In the genomic region with DNA sequence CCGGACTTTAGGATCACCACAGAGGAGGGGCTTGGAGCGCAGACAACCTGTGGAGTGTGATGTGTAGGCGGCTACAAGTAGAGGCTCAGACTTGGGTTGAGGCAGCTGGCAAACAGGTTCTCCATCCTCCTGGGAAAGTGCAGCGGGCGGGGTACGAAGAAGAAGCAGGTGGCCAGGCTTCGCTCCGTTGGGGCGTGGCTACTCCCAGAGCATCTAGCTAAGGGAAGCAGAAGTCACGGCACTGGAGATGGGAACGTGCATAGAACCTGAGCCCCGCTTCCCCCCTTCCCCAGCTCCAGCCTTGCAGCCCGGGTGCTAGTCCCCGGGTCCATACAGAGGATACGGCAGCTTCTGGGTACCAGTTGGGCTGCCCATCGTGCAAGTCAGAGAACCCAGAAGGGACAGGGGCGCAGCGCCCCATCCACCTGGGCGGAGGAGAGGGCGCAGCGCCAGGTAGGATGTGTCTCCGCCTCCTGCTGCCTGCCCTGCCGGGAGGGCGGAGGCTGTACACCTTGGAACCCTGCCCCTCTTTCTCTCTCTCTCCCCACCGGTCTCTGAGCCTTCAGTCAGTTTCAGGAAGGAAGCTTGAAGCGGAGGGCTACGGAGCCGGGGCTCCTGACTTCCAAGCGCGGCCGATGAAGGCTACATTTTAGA, we compare ENCODE assay signal across 9 mouse cellular contexts. TPM values are rescaled to one million over a fixed set of nuclear protein-coding genes. Genes with fewer than 3 reads are reported as not detected.
DNase-seq lines count a peak whose midpoint lies in the region; ATAC-seq and TF ChIP-seq lines count a peak whose summit lies in the region.
"Had no signal": no experiment of that assay in that cellular context is flagged by ENCODE, and none has a peak within 500 bp of the region (broad histone marks: within the 10 kb centered on the region; RNA-seq: fewer than 3 reads in every experiment).

A gene (plus strand): TSS at position 248 of the 654 bp plus-strand sequence.

- H3K9ac ChIP-seq in kidney, embryonic 14.5 days (ENCODE audit: low read depth, low read length), result peak within 1 kb of the TSS; percentile 31; the same call in 1 of the 2 replicates
- H3K9ac ChIP-seq in forebrain, postnatal 0 days, result no peak within 1 kb of the TSS
- peak within 1 kb of the TSS; percentile 21; the same call in 1 of the 2 replicates for H3K9ac ChIP-seq in limb, embryonic 15.5 days

- peaks cover 31% of the 10 kb centered on the region for H3K27me3 ChIP-seq in kidney, embryonic 14.5 days (ENCODE audit: control insufficient read depth, insufficient read depth, low read length)
- peaks cover 22% of the 10 kb centered on the region; the same call in 1 of the 2 replicates for H3K27me3 ChIP-seq in forebrain, postnatal 0 days (ENCODE audit: insufficient read depth, low read length)
- peaks cover 32% of the 10 kb centered on the region for H3K27me3 ChIP-seq in limb, embryonic 15.5 days

- no peaks in the 10 kb centered on the region for H3K36me3 ChIP-seq in kidney, embryonic 14.5 days (ENCODE audit: control insufficient read depth, insufficient read depth, low read length)
- H3K36me3 ChIP-seq in forebrain, postnatal 0 days (ENCODE audit: insufficient read depth), result no peaks in the 10 kb centered on the region
- no peaks in the 10 kb centered on the region for H3K36me3 ChIP-seq in limb, embryonic 15.5 days

- 6% methylated on average over 31 of the region's 31 CpGs for WGBS in kidney, embryonic 14.5 days
- WGBS in forebrain, postnatal 0 days, result 6% methylated on average over 29 of the region's 31 CpGs
- WGBS in limb, embryonic 15.5 days, result 4% methylated on average over 31 of the region's 31 CpGs

- peak; percentile 58 for ATAC-seq in kidney, embryonic 14.5 days (ENCODE audit: low FRiP score, low TSS enrichment)
- no peak for ATAC-seq in forebrain, postnatal 0 days
- peak; percentile 32; the same call in 1 of the 2 replicates for ATAC-seq in limb, embryonic 15.5 days (ENCODE audit: insufficient number of reproducible peaks, low FRiP score, low TSS enrichment, low read depth)
- no peak for ATAC-seq in megakaryocyte progenitor cell, adult 5-6 weeks (replicated peaks; ENCODE audit: poor library complexity)

- H3K27ac ChIP-seq in kidney, embryonic 14.5 days (ENCODE audit: low read depth, low read length), result no peak within 1 kb of the TSS
- H3K27ac ChIP-seq in forebrain, postnatal 0 days (ENCODE audit: low read depth, low read length), result no peak within 1 kb of the TSS
- H3K27ac ChIP-seq in limb, embryonic 15.5 days, result peak within 1 kb of the TSS; percentile 64
- H3K27ac ChIP-seq: gastrocnemius, adult 2 months had no signal

- DNase-seq in kidney, adult 11 months, result no peak
- peak; percentile 61 for DNase-seq in brain, adult 2 months (ENCODE audit: low read depth, low spot score)
- DNase-seq in forebrain, postnatal 0 days, result no peak
- DNase-seq in gastrocnemius, postnatal 25 days, result no peak
- no peak for DNase-seq in layer of hippocampus, postnatal 14 days (ENCODE audit: low spot score in 2 of 2)
- DNase-seq: gastrocnemius, adult 2 months had no signal

- H3K4me2 ChIP-seq in kidney, embryonic 14.5 days (replicated peaks; ENCODE audit: low read depth, low read length), result peak within 1 kb of the TSS; percentile 44
- H3K4me2 ChIP-seq in forebrain, postnatal 0 days (ENCODE audit: low read depth), result peak within 1 kb of the TSS; percentile 41
- peak within 1 kb of the TSS; percentile 52 for H3K4me2 ChIP-seq in limb, embryonic 15.5 days

- no peaks in the 10 kb centered on the region for H3K9me3 ChIP-seq in kidney, embryonic 14.5 days (ENCODE audit: control insufficient read depth, low read length)
- H3K9me3 ChIP-seq in forebrain, postnatal 0 days (ENCODE audit: low read length), result no peaks in the 10 kb centered on the region
- H3K9me3 ChIP-seq in limb, embryonic 15.5 days, result no peaks in the 10 kb centered on the region

- peak within 1 kb of the TSS; percentile 23; the same call in 1 of the 2 replicates for H3K4me3 ChIP-seq in kidney, embryonic 14.5 days (ENCODE audit: low read length)
- peak within 1 kb of the TSS; percentile 16 for H3K4me3 ChIP-seq in forebrain, postnatal 0 days (ENCODE audit: low read depth, low read length)
- H3K4me3 ChIP-seq in limb, embryonic 15.5 days, result peak within 1 kb of the TSS; percentile 30
- H3K4me3 ChIP-seq: gastrocnemius, adult 2 months had no signal

- H3K4me1 ChIP-seq in kidney, embryonic 14.5 days (ENCODE audit: control insufficient read depth, insufficient read depth, low read length), result peaks cover 12% of the 10 kb centered on the region
- H3K4me1 ChIP-seq in forebrain, postnatal 0 days (ENCODE audit: insufficient read depth), result no peaks in the 10 kb centered on the region
- peaks cover 34% of the 10 kb centered on the region for H3K4me1 ChIP-seq in limb, embryonic 15.5 days

- no peak for TF ChIP-seq CTCF in forebrain, postnatal 0 days (IDR thresholded peaks at IDR 0.05; ENCODE audit: low read depth)

RNA-seq across cellular contexts. Expression of the gene that starts here (rescaled TPM):
- 0.14 TPM in 2 replicates for polyA plus RNA-seq in kidney, embryonic 14.5 days (2014; fragmentation: Nextera tagmentation; extraction: Ambion mirVana)
- 0.08 and 0.29 TPM in 2 replicates for total RNA-seq in forebrain, postnatal 0 days (2014; rRNA removed)
- not detected in 2 replicates for polyA plus RNA-seq in forebrain, postnatal 0 days (2015; fragmentation: Nextera tagmentation; extraction: Ambion mirVana)
- polyA plus RNA-seq in limb, embryonic 15.5 days (2015; fragmentation: Nextera tagmentation; extraction: Ambion mirVana), result 2.9 and 3.3 TPM in 2 replicates
- total RNA-seq in gastrocnemius, postnatal 25 days (2021), result not detected
- total RNA-seq in megakaryocyte progenitor cell, adult 5-6 weeks (2015), result not detected in 2 replicates
- not detected in 2 replicates for total RNA-seq in megakaryocyte progenitor cell, adult 5-6 weeks (2017)
- total RNA-seq in layer of hippocampus, postnatal 14 days (2021), result not detected
- total RNA-seq: gastrocnemius, adult 2 months had no signal

Comparison
In these comparisons a context has a peak if more than half of its experiments do, and no peak if none do; other contexts are left out.
1. Peak in ATAC-seq, H3K4me3 ChIP-seq, H3K9ac ChIP-seq and H3K4me2 ChIP-seq in kidney, embryonic 14.5 days; RNA of the gene not detected or under 1 TPM.